ENCODE assay signal across 12 mouse cellular contexts in the genomic region with DNA sequence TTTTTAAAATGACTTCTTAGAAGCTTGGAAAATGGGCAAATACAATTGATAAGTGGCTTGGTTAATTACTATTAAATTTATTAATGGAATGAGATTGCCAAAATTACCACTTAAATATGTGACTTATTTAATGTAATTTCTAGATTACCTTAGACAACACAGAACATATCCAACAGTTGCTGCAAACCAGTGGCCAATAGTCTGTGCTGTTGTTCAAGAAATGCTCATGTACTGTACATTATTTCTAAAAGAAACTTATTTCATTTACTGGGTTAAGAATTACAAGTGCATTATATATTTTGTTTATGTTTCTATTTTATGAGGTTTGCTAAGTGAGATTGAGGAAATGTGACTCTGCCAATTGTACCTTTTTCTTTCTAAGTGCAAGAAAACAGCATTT.
A peak's percentile ranks its signal among the peaks of the same experiment; 100 is the strongest.
DNase-seq lines count a peak whose midpoint lies in the region; ATAC-seq and TF ChIP-seq lines count a peak whose summit lies in the region.
"Had no signal": no experiment of that assay in that cellular context is flagged by ENCODE, and none has a peak within 500 bp of the region (broad histone marks: within the 10 kb centered on the region; RNA-seq: fewer than 3 reads in every experiment).

No protein-coding gene starts in this region.

- POLR2A ChIA-PET in Patski (lab: Charles Lee): no interaction called here

- CTCF ChIA-PET in Patski (lab: Charles Lee): no interaction called here

- H3K27ac ChIP-seq in gastrocnemius, adult 2 months: no peak overlapping the region
- H3K27ac ChIP-seq: hindbrain, embryonic 13.5 days; liver, embryonic 13.5 days; macrophage had no signal

- H3K9me3 ChIP-seq in E14TG2a.4 (ENCODE audit: low read length): no peaks in the 10 kb centered on the region
- H3K9me3 ChIP-seq: hindbrain, embryonic 13.5 days; liver, embryonic 13.5 days had no signal

- ATAC-seq in Patski: no peak
- ATAC-seq: activated CD4-positive, CD25-positive, alpha-beta regulatory T cell, adult 4 months had no signal

- in situ Hi-C loops in Patski (cut with MboI; ENCODE audit: low pct_unique_long_range_greater_than_20kb): no loop called here

- H3K4me1 ChIP-seq in E14TG2a.4 (replicated peaks; ENCODE audit: low read depth, low read length): no peaks in the 10 kb centered on the region
- H3K4me1 ChIP-seq: liver, embryonic 13.5 days had no signal

- peak; percentile 44 for TF ChIP-seq CTCF in gastrocnemius, adult 2 months (IDR thresholded peaks at IDR 0.05)
- peak; percentile 56 for TF ChIP-seq CTCF in E14TG2a.4 (conservative IDR thresholded peaks at IDR 0.05; ENCODE audit: low read length)
- peak; percentile 28 for TF ChIP-seq CTCF in Patski (IDR thresholded peaks at IDR 0.05)

- DNase-seq in gastrocnemius, adult 2 months: no peak
- no peak for DNase-seq in gastrocnemius, postnatal 25 days
- DNase-seq in layer of hippocampus, adult 11-12 months (ENCODE audit: low spot score): peak; percentile 23
- DNase-seq in layer of hippocampus, adult 9-11 months: no peak
- no peak for DNase-seq in Patski (ENCODE audit: low read depth, low spot score)
- DNase-seq in thymus, adult 18-20 months: no peak
- no peak for DNase-seq in urinary bladder, adult 2 months (ENCODE audit: low spot score)
- DNase-seq: liver, embryonic 13.5 days had no signal

- intact Hi-C loops in gastrocnemius, adult 2 months (cut with DNase I): no loop called here

- H3K27me3 ChIP-seq in E14TG2a.4 (ENCODE audit: insufficient read depth, low read length) (no peaks in the 10 kb centered on the region), Patski (no peaks in the 10 kb centered on the region)
- H3K27me3 ChIP-seq: hindbrain, embryonic 13.5 days; liver, embryonic 13.5 days had no signal

- H3K4me3 ChIP-seq in gastrocnemius, adult 2 months: no peak overlapping the region
- no peak overlapping the region for H3K4me3 ChIP-seq in E14TG2a.4 (replicated peaks; ENCODE audit: low read length)
- H3K4me3 ChIP-seq: hindbrain, embryonic 13.5 days; liver, embryonic 13.5 days had no signal

- H3K36me3 ChIP-seq in E14TG2a.4 (ENCODE audit: insufficient read depth, low read length): no peaks in the 10 kb centered on the region
- H3K36me3 ChIP-seq: hindbrain, embryonic 13.5 days; liver, embryonic 13.5 days had no signal
